Mouse (Mus musculus) spleen, postnatal 14 days (tissue): ENCODE data around the gene Slc12a8.
A peak's percentile ranks its signal among the peaks of the same experiment; 100 is the strongest.
"Not testable (repeated sequence)": the region's sequence is repeated elsewhere in the genome, so short reads cannot be mapped to it uniquely, and the experiment has no call there.

ENCODE experiments used
- DNase-seq, 2 experiments: peaks; one replicate each; pipeline ENCODE4 v3.0.0; 2021 to 2022; ENCODE audit warnings: low spot score in 2 of 2

Slc12a8 gene

DNA sequence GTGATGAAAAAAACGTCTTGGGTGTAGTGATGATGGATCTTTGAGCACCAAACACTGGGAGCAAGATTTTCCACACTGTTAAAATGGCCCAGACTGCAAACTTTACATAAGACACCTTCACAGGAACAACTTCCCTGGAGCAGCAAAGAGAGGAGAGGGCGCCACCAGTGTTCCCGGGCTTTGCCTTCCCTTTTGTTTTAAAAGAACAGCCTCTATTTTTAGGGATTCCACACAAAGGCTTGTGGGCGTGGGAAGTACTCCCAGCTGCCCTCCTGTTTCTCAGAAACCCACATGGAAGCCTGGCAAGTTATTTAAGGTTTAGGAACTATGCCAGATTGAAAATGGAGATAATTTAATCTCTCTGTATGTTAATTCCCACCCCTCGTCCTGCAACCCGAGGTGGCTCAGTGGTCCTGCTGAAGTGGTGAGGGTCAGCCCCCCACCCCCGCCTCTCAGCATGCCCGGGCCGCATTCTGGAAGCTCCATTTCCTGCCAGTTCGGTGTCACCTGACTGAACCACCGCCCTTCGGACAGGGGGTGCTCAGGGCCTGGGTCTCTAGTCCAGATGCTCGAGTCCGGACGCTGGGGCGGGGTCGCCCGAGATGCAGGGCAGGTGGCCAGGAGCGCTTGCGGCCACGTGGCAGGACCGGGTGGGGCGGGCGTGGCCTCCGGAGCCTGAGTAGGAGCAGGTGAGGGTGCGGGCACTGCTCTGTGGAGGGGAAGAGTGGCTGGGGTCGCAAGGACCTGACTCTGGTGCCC lies at the start of gene Slc12a8:
Gene Slc12a8 (plus strand): TSS at position 522 of the 759 bp plus-strand sequence.
- no peak for DNase-seq

GRCm38 (mm10) chr16:33467451-33467850 lies 49.7 kb upstream of the Slc12a8 start:
- DNase-seq = no peak

DNA sequence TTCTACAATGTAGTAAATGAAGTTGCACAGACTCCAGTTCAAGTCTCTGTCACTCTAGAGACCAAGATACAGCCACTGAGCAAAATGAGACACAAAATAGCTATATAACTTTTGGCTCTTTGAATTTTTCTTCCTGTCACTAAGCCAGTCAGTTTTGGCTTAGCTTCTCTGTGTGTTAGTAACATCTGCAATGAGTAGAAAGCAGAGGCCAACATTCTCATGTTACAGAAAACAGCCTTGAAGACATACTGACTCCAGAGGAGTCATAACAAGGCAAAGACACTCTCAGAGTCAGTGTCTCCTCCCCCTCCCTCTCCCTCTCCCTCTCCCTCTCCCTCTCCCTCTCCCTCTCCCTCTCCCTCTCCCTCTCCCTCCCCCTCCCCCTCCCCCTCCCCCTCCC lies 47.2 kb upstream of the Slc12a8 start:
- DNase-seq = no peak

- DNase-seq = no peak
Measured at GRCm38 (mm10) chr16:33474381-33474780, 42.7 kb upstream of the Slc12a8 start.

- no peak for DNase-seq
Measured at GRCm38 (mm10) chr16:33479926-33480325, 37.2 kb upstream of the Slc12a8 start.

DNA sequence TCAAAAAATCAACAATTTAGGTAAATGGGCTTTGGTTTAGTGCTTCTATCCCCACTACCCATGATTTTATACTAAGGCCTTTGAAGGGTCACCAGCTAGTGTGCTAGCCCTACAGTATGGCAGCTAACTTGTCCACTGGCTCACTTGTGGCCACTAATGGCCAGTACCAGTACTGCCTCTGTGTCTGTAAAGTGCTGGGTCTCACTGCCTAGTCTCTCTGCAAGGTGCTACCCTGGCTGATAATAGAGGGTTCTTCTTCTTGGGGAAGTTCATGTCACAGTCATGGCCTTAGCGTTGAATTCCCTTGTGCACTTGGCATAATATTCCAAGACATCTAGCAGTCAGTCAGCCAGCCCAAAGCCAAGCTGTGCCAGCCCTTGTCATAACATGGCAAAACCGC lies 36.0 kb upstream of the Slc12a8 start:
- peak in 1 of 2 experiments; percentile 13 for DNase-seq

- no peak for DNase-seq
Measured at GRCm38 (mm10) chr16:33482309-33482708, 34.8 kb upstream of the Slc12a8 start.

- no peak for DNase-seq
Measured at GRCm38 (mm10) chr16:33487709-33488108, 29.4 kb upstream of the Slc12a8 start.

- DNase-seq = no peak
Measured at GRCm38 (mm10) chr16:33494374-33494773, 22.8 kb upstream of the Slc12a8 start.

- DNase-seq = no peak
Measured at GRCm38 (mm10) chr16:33508082-33508481, 9.0 kb upstream of the Slc12a8 start.

DNA sequence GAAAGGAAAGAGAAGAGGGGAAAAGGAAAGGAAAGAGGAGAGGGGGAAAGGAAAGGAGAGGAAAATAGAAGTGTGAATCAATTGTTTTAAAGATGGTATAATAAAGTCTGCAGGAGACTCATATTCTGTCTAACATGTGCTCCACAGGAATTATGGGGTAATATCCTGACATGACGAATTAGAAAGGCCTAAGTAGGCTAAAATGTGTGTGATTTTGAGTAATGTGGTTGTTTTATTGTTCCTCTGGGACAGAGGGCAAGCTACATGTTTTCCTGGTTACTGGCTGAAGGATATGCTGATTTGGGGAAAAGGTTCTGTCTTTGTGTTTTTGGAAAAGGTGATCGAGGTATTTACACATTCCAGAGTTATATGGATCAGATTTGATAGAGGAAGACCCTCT lies 7.9 kb upstream of the Slc12a8 start:
- DNase-seq = not testable (repeated sequence)

DNA sequence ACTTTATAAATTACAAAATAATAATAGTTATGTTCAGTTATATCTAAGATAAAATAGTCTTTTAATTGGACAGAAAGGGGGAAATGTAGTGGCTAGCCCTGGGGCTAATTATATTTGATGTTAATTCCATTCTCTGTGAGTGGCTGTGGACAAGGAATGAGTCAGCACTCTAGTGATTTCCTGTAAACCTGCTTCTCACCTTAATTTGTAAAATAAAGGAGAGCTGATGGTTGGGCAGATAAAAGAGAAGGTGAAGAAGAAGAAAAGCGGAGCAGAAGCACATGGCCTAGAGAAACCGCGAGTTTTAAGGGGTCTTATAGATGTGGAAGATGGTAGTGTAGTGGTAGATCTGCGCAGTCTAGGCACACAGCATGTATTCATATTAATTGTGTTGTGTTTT lies 6.3 kb upstream of the Slc12a8 start:
- not testable (repeated sequence) for DNase-seq

GRCm38 (mm10) chr16:33512555-33512954 lies 4.6 kb upstream of the Slc12a8 start:
- no peak for DNase-seq

GRCm38 (mm10) chr16:33517627-33518026 lies 499 bp downstream of the Slc12a8 start:
- no peak for DNase-seq

- no peak for DNase-seq
Measured at GRCm38 (mm10) chr16:33518236-33518635, 1.1 kb downstream of the Slc12a8 start.

GRCm38 (mm10) chr16:33519916-33520568 lies 2.9 kb downstream of the Slc12a8 start:
- no peak for DNase-seq

GRCm38 (mm10) chr16:33522516-33522915 lies 5.4 kb downstream of the Slc12a8 start:
- no peak for DNase-seq

DNA sequence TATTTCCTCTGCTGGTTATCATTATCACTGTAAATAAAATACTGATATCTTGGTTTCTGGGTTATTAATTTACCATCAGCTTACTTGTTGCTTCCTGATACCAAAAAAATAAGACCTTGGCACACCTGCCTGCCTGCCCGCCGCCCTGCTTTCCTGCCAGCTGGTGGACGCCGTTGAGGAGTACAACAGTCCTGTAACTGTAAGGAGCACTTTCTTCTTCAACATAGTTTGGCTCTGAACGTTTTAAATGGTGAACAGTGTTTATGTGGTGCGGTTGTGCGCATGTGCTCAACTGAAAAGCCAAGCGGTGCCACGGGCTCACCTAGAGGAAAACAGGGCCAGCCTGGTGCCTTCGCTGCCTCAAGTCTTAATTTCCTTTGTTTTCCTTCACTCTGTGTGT lies 6.4 kb downstream of the Slc12a8 start:
- no peak for DNase-seq

- DNase-seq = peak in 1 of 2 experiments; percentile 4
Measured at GRCm38 (mm10) chr16:33529502-33530454, 12.7 kb downstream of the Slc12a8 start.

DNA sequence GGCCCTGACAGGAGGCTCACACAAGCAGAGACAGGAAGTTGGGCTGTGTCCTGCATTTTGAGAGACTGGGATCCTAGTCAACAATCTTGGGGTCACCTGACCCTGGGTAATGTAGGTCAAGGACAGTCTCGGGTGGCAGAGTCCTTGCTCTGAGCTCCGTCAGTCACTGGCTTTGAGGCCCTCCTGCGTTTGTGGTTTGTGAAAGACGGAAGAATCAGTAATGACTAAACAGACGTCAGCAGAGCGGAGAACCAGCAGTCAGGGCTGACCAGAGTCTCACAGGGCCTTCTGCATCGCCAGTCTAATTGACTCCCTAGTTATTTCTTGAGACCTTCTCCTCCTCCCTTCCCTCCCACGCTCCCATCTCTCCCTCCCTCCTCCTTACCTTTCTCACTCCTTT lies 14.1 kb downstream of the Slc12a8 start:
- no peak for DNase-seq

DNA sequence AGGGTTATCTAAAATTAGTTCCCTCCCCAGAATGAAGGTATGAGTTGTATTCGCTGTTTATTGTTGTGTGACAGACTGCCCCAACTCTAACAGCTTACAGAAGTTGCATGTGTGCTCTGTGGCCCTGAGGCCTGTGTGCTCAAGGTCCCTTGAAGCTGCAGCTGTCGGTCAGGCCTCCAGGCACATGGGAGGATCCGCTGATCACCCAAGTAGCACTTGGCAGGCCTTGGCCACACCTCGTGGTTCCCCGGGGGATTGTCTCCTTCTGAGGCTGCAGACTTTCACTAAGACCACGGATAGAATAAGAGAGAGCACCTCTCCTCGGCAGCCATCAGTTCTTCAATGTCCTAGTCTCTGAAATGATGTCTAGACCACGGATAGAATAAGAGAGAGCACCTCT lies 19.3 kb downstream of the Slc12a8 start:
- DNase-seq = no peak
